Mouse (Mus musculus) liver, adult (tissue): ENCODE results near the gene Cyp2u1.
A peak's percentile ranks its signal among the peaks of the same experiment; 100 is the strongest.

Experiments
- GATA4 ChIP-seq: IDR thresholded peaks from 2 replicates; pipeline ENCODE4 v1.6.1; 2014; ENCODE audit warnings: mild to moderate bottlenecking, low read length; ENCODE audit not compliant: insufficient replicate concordance

Gene Cyp2u1

DNA sequence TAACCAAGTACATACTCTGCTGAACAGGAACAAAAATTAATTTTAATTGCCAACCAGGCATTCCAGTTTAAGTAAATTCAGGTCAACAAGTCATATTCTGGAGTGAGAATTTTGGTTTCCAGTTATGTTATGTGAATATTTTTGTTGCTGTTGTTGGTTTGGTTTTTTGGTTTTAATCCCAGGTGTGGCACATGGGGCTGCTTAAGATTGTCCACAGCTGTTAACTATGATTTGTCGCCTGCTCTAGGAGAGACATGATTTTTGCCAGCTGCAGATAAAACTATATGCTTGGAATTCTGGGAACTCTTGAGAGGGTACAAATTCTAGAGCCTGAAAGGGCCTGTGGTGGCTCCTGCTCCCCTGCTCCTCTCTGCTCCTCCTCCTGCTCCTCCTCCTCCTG lies 14.1 kb upstream of the Cyp2u1 start:
- no peak for TF ChIP-seq GATA4

DNA sequence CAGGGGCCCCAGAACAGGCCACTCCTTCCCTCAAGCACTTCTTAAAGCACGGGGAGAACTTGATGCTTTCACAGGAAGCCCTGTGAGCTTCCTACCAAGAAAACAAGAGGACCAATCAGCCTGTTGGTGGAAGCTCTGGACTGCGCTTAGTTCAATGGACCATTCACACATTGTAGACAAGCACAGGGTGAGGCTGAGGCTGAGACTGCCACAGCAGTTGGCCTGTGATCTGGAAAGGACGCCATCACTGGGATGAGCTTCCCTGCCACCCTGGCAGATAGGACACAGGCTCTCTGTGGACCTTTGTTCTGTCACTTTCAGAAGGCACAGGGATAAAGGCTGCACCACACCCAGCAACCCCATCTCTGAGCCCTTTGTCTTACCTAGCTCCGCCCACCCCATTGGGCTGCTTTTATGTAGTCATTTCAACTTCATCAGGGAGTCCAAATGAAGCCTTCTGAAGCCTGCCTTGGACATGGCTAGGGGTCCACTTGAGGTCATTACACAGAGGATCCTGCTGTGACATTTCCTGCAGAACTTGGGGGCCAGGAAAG lies 13.0 kb upstream of the Cyp2u1 start:
- TF ChIP-seq GATA4, result no peak

- peak; percentile 89; the same call in 1 of the 2 replicates for TF ChIP-seq GATA4
Measured at GRCm38 (mm10) chr3:131312340-131312739, 9.3 kb upstream of the Cyp2u1 start.

DNA sequence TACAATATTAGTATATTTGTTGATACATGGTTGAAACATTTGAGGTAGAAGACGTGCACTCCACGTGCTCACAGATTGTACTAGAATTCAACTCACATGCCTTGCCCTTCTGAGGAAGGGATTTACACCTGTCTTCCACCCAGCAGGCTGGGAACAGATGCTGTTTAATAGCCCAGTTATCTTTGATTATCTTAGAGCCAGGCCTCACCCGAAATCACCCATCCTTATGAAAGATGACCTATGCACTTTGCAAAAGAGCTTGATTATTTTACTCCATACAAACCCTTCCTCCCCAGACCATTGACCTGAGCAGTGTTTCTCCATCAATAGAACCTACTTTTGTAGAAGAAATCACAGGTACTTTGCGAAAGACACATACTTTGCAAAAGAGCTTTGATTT lies 7.5 kb upstream of the Cyp2u1 start:
- peak; percentile 38; the same call in 1 of the 2 replicates for TF ChIP-seq GATA4

DNA sequence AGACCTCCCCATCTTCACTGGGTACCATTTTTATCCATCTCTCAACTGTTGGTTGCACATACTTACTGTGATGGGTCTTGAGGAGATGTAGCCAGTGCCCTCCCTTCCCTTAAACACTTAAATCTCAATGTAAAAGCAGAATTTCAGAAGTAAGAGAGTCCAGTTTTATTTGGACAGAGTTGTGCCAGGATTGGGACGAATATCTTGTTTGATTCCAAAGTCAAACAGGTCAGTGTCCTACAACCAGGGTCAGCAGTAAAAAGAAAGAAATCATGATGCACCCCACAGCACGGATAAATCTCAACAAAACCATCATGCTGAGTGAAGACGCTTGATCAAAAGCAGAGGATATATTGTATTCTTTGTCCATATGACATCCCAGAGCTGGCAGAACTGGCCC lies 4.8 kb upstream of the Cyp2u1 start:
- TF ChIP-seq GATA4, result 0 out of 2 replicates have a peak, but pooled peaks have one; percentile 13

DNA sequence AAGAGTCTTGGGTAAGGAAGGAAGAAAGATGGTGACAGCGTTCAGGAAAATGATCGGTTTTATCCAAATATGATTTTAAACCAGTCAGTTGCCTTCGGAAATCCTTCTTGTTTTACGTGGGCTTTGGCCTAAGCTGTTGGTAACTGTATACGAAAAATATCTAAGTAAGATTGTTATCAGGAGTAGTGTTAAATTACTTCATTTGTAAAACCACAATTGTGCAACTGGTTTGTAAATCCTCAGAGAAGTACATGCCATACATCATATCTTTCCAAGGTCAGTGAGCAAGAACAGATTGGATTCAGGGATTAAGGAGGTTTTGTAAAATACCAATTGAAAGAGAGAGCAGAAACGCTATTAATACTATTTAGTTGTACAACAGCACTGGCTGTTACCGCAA lies 3.2 kb upstream of the Cyp2u1 start:
- TF ChIP-seq GATA4, result no peak

DNA sequence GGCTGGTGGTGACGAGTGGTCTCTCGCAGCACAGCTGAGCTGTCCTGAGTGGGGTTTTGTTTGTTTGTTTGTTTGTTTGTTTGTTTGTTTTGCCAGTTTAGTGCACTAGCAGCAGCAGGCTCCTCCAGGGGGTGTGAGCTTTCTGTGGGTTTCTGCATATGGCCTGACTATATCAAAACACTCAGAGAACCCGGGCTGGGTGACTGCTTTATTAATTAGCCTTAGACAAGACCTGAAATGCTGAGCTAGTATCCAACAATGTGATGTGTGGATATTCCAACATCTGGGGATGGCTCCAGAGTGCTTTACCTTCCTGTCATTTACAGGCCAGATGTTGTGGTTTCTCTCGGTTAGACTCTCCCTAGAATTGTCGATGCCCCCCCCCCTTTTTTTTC lies 290 bp upstream of the Cyp2u1 start:
- no peak for TF ChIP-seq GATA4

GRCm38 (mm10) chr3:131299908-131300307 lies 3.1 kb downstream of the Cyp2u1 start:
- TF ChIP-seq GATA4, result no peak

- TF ChIP-seq GATA4, result no peak
Measured at GRCm38 (mm10) chr3:131299078-131299477, 3.9 kb downstream of the Cyp2u1 start.

GRCm38 (mm10) chr3:131296893-131297292 lies 6.1 kb downstream of the Cyp2u1 start:
- TF ChIP-seq GATA4, result no peak

GRCm38 (mm10) chr3:131295513-131296200 lies 7.4 kb downstream of the Cyp2u1 start:
- TF ChIP-seq GATA4, result no peak

- no peak for TF ChIP-seq GATA4
Measured at GRCm38 (mm10) chr3:131294503-131294902, 8.5 kb downstream of the Cyp2u1 start.

- no peak for TF ChIP-seq GATA4
Measured at GRCm38 (mm10) chr3:131292959-131293358, 10.1 kb downstream of the Cyp2u1 start.

DNA sequence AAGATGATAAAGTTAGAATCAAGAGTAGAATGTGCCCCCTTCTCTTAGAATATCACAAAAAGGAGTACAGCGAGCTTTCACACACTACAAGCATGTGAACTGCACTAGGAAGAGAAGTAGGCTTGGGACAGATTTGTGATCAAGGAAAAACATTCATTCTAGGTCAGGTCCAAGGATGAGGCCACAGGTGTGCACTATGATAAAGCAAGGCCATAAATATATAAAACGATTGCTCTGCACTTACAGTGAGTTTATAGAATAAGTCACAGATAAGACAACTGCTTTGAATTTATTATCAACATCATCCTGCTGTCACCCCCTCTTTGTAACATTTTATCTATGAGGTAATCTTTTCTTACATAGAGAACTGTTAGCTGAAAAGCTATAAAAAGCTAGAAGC lies 10.7 kb downstream of the Cyp2u1 start:
- TF ChIP-seq GATA4, result no peak

DNA sequence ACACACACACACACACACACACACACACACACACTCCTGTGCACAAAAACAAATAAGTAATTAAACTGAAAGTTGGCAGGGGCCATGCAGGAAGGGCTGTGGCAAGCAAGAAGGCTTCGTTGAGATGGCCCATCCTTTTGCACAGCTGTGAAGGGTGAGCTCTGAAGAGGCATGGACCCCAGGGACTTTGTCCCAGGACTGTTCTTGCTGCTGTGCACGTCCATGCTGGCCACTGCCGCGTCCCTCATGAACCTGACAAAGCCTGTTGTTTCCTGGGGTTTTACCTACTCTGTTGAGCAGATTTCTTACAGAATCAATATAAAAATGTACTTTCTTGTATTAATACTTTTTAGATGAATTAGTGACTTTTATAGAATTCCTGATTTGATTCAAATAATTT lies 11.1 kb downstream of the Cyp2u1 start:
- no peak for TF ChIP-seq GATA4

- no peak for TF ChIP-seq GATA4
Measured at GRCm38 (mm10) chr3:131274151-131274550, 28.9 kb downstream of the Cyp2u1 start.

DNA sequence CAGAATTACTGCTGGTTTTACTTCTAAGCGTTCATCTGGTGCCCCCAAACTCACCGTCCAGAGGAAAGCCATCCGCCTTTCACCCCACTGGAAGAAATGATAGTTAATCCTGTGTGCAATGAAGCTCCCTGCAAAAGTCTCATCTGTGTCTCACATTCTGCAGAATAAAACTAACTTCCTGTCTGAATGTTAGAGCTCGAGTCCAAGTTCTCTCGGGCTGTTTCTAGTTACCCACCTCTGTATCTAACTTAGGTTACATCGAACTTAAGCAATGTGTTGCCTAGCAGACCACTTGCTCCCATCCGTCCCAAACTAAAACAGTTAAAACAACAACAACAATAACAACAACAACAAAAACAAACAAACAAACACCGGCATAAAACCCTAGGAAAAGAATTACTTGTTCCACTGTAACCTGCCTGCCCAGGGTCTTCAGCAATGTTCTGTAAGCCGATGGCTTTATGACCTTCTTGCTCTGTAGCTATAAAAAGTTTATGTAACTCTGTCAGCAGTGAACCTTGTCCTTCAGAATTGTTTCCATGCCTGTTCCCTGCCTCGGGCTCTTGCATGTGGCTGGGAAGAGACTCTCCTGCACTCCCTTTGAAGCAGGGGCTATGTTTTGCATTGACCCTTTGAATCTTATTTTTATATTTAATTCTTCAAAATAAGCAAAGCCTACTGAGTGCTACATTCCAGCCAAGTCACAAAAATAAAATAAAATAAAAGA lies 30.5 kb downstream of the Cyp2u1 start:
- TF ChIP-seq GATA4, result no peak
